Mouse (Mus musculus): ENCODE results near the gene Isg15. TPM values are rescaled to one million over a fixed set of nuclear protein-coding genes. Genes with fewer than 3 reads are reported as not detected.
"Not testable (repeated sequence)": the region's sequence is repeated elsewhere in the genome, so short reads cannot be mapped to it uniquely, and the experiment has no call there.

The Isg15 gene
- polyA plus RNA-seq, 1 experiment, result 6.1 TPM

GRCm38 (mm10) chr4:156192421-156193199 lies 8.0 kb downstream of the Isg15 start:
- Histone ChIP-seq H3K4me3 (ENCODE audit: insufficient read depth, low read depth, low read length) (no peak overlapping the region), H3K27ac (replicated peaks; ENCODE audit: low read depth, low read length) (peak overlapping the region; percentile 65; the same call in 1 of the 2 replicates), H3K4me1 (ENCODE audit: control insufficient read depth, insufficient read depth, insufficient read length, low read length) (no peaks in the 10 kb centered on the region; the same call in 1 of the 2 replicates)

- Histone ChIP-seq H3K4me1 (ENCODE audit: control insufficient read depth, insufficient read depth, insufficient read length, low read length) (no peaks in the 10 kb centered on the region), H3K27ac (replicated peaks; ENCODE audit: low read depth, low read length) (no peak overlapping the region), H3K4me3 (ENCODE audit: insufficient read depth, low read depth, low read length) (no peak overlapping the region)
Measured at GRCm38 (mm10) chr4:156188811-156189323, 11.8 kb downstream of the Isg15 start.

- Histone ChIP-seq H3K4me3 (ENCODE audit: insufficient read depth, low read depth, low read length) (no peak overlapping the region), H3K4me1 (ENCODE audit: control insufficient read depth, insufficient read depth, insufficient read length, low read length) (no peaks in the 10 kb centered on the region), H3K27ac (replicated peaks; ENCODE audit: low read depth, low read length) (no peak overlapping the region)
Measured at GRCm38 (mm10) chr4:156188162-156188810, 12.3 kb downstream of the Isg15 start.

GRCm38 (mm10) chr4:156185950-156186850 lies 14.4 kb downstream of the Isg15 start:
- no peak overlapping the region for H3K4me3 ChIP-seq (ENCODE audit: insufficient read depth, low read depth, low read length)
- no peaks in the 10 kb centered on the region for H3K4me1 ChIP-seq (ENCODE audit: control insufficient read depth, insufficient read depth, insufficient read length, low read length)

GRCm38 (mm10) chr4:156185456-156185949 lies 15.1 kb downstream of the Isg15 start:
- H3K4me3 ChIP-seq (ENCODE audit: insufficient read depth, low read depth, low read length), result no peak overlapping the region
- H3K27ac ChIP-seq (replicated peaks; ENCODE audit: low read depth, low read length), result no peak overlapping the region
- no peaks in the 10 kb centered on the region for H3K4me1 ChIP-seq (ENCODE audit: control insufficient read depth, insufficient read depth, insufficient read length, low read length)

More at GRCm38 (mm10) chr4:156185950-156186850, 14.4 kb downstream of the Isg15 start:
- H3K27ac ChIP-seq (replicated peaks; ENCODE audit: low read depth, low read length), result no peak overlapping the region

GRCm38 (mm10) chr4:156184291-156184954 lies 16.2 kb downstream of the Isg15 start:
- no peak overlapping the region for H3K4me3 ChIP-seq (ENCODE audit: insufficient read depth, low read depth, low read length)
- no peaks in the 10 kb centered on the region for H3K4me1 ChIP-seq (ENCODE audit: control insufficient read depth, insufficient read depth, insufficient read length, low read length)
- no peak overlapping the region for H3K27ac ChIP-seq (replicated peaks; ENCODE audit: low read depth, low read length)

GRCm38 (mm10) chr4:156183747-156184146 lies 16.9 kb downstream of the Isg15 start:
- no peaks in the 10 kb centered on the region for H3K4me1 ChIP-seq (ENCODE audit: control insufficient read depth, insufficient read depth, insufficient read length, low read length)
- H3K4me3 ChIP-seq (ENCODE audit: insufficient read depth, low read depth, low read length), result no peak overlapping the region
- H3K27ac ChIP-seq (replicated peaks; ENCODE audit: low read depth, low read length), result no peak overlapping the region

- no peak overlapping the region for H3K4me3 ChIP-seq (ENCODE audit: insufficient read depth, low read depth, low read length)
- H3K27ac ChIP-seq (replicated peaks; ENCODE audit: low read depth, low read length), result no peak overlapping the region
- H3K4me1 ChIP-seq (ENCODE audit: control insufficient read depth, insufficient read depth, insufficient read length, low read length), result no peaks in the 10 kb centered on the region
Measured at GRCm38 (mm10) chr4:156177630-156178029, 23.0 kb downstream of the Isg15 start.

- Histone ChIP-seq H3K4me1 (ENCODE audit: control insufficient read depth, insufficient read depth, insufficient read length, low read length) (no peaks in the 10 kb centered on the region), H3K27ac (replicated peaks; ENCODE audit: low read depth, low read length) (no peak overlapping the region), H3K4me3 (ENCODE audit: insufficient read depth, low read depth, low read length) (no peak overlapping the region)
Measured at GRCm38 (mm10) chr4:156171828-156172227, 28.8 kb downstream of the Isg15 start.

GRCm38 (mm10) chr4:156169129-156169528 lies 31.5 kb downstream of the Isg15 start:
- Histone ChIP-seq H3K4me3 (ENCODE audit: insufficient read depth, low read depth, low read length) (no peak overlapping the region), H3K4me1 (ENCODE audit: control insufficient read depth, insufficient read depth, insufficient read length, low read length) (no peaks in the 10 kb centered on the region), H3K27ac (replicated peaks; ENCODE audit: low read depth, low read length) (no peak overlapping the region)

- Histone ChIP-seq H3K4me3 (ENCODE audit: insufficient read depth, low read depth, low read length) (no peak overlapping the region), H3K27ac (replicated peaks; ENCODE audit: low read depth, low read length) (no peak overlapping the region), H3K4me1 (ENCODE audit: control insufficient read depth, insufficient read depth, insufficient read length, low read length) (no peaks in the 10 kb centered on the region)
Measured at GRCm38 (mm10) chr4:156168611-156169010, 32.0 kb downstream of the Isg15 start.

GRCm38 (mm10) chr4:156166477-156166876 lies 34.1 kb downstream of the Isg15 start:
- no peaks in the 10 kb centered on the region for H3K4me1 ChIP-seq (ENCODE audit: control insufficient read depth, insufficient read depth, insufficient read length, low read length)
- no peak overlapping the region for H3K4me3 ChIP-seq (ENCODE audit: insufficient read depth, low read depth, low read length)
- H3K27ac ChIP-seq (replicated peaks; ENCODE audit: low read depth, low read length), result no peak overlapping the region

- Histone ChIP-seq H3K4me3 (ENCODE audit: insufficient read depth, low read depth, low read length) (no peak overlapping the region), H3K4me1 (ENCODE audit: control insufficient read depth, insufficient read depth, insufficient read length, low read length) (no peaks in the 10 kb centered on the region), H3K27ac (replicated peaks; ENCODE audit: low read depth, low read length) (no peak overlapping the region)
Measured at GRCm38 (mm10) chr4:156154771-156155170, 45.8 kb downstream of the Isg15 start.

GRCm38 (mm10) chr4:156150887-156151286 lies 49.7 kb downstream of the Isg15 start:
- H3K4me3 ChIP-seq (ENCODE audit: insufficient read depth, low read depth, low read length); H3K27ac ChIP-seq (replicated peaks; ENCODE audit: low read depth, low read length); H3K4me1 ChIP-seq (ENCODE audit: control insufficient read depth, insufficient read depth, insufficient read length, low read length): not testable (repeated sequence)

All from brown adipose tissue, adult 24 weeks (tissue).